Mouse (Mus musculus): ENCODE measurements around the gene Abcb10. TPM values are rescaled to one million over a fixed set of nuclear protein-coding genes. Genes with fewer than 3 reads are reported as not detected.

Abcb10 gene
- total RNA-seq, 2 experiments from 2014 or later: 22.7 to 23.0 TPM

DNA sequence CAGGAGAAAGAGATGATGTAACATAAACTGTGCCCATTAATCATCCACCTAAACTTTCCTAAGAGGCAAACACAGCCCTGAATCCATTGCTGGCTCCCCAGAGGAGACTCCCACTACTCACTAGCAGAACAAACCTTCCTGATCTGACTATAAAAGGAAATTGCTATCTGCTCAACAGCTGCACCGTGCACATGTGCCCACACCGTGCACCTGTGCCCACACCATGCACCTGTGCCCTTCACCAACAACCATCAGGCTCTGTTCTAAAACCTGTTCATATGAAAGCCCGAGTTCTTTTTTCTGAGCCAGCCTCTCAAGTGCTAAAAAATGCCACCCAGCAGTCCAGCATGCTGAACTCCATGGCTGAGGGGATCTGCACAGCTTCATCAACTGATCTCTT is 68.3 kb downstream of the Abcb10 start:
- intact Hi-C loops (cut with DNase I): no loop called here

DNA sequence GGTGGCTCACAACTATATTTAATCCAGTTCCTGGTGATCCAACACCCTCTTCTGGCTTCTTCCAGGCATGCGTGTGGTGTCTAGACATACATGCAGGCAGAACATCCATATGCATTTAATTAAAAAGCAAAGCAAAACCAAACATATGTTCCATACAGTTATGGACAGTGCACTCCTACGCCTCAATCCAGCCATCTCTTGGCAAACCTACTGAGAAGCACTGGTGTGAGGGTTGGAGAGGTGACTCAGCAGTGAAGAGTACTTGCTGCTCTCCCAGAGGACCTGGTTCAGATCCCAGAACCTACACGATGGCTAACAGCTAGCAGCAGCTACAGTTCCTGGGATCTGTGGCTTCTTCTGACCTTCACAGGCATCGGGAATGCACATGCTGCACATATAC is 70.7 kb downstream of the Abcb10 start:
- intact Hi-C loops (cut with DNase I): no loop called here
- DNase-seq: no peak

More for the DNA sequence above, 68.3 kb downstream of the Abcb10 start:
- DNase-seq: no peak

DNA sequence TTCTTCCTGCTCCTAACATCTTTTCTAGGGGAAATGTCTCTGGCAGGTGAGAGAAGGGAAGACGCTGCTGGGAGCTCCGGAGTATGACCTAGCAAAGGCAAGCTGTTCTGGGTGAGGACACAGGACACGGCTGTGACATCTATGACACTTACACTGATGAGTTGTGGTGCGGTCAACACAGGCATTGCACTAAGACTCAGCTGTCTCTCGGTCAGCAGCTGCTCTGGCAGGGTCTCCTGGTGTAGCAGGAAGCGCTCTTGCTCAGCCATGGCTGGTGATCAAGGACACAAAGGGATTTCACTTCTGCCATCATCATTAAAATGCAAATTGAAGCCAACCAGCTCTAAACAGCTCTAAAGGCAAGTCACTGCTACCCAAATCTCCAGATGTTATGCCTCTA is 75.3 kb downstream of the Abcb10 start:
- no peak for DNase-seq
- intact Hi-C loops (cut with DNase I): loop anchor here (5.0 kb wide), 1 partner anchor 115 kb away; no protein-coding TSS in a partner anchor

DNA sequence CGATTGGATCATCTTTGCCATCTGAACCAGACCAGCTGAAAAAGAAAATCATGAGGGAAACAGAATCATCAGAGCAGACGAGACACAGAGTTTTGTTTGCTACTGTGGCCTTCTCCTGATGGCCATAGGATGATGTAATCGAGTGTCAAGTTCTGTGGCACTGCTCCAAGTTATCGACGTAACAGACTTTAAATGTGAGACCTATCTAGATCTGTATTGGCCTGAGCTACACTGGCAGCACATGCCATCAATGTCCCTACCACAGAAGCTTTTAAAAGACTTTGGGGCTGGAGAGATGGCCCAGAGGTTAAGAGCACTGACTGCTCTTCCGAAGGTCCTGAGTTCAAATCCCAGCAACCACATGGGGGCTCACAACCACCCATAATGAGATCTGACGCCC is 80.3 kb downstream of the Abcb10 start:
- DNase-seq: no peak
- intact Hi-C loops (cut with DNase I): no loop called here

Small RNAs within 50 kb of the gene (microRNA-seq; reads per million reads assigned to microRNA genes)
- gene Mir1967: not detected

Other genes with a start within 250 kb of the Abcb10 start
- 10 to 100 TPM; 61.7 to 68.4 TPM for gene Rab4a, start 177.1 kb downstream of the Abcb10 start, total RNA-seq (2021)
- gene Ccsap, start 122.9 kb downstream of the Abcb10 start, total RNA-seq (2021): 10 to 100 TPM; 21.5 to 25.8 TPM
- gene Acta1, start 88.4 kb downstream of the Abcb10 start, total RNA-seq (2021): 1 to 10 TPM; 5.5 to 7.1 TPM
- gene Nup133, start 33.9 kb downstream of the Abcb10 start, total RNA-seq (2021): 10 to 100 TPM; 27.6 to 28.9 TPM
- gene Taf5l, start 38.3 kb upstream of the Abcb10 start, total RNA-seq (2021): 10 to 100 TPM; 27.8 to 29.4 TPM
- 10 to 100 TPM; 14.9 to 16.2 TPM for gene Urb2, start 38.4 kb upstream of the Abcb10 start, total RNA-seq (2021)
- gene Galnt2, start 248.3 kb upstream of the Abcb10 start, total RNA-seq (2021): 100 to 1,000 TPM in 1 of 2 experiments, 10 to 100 TPM in 1; 91.8 to 106 TPM

All from left cerebral cortex, postnatal 4 days (tissue).